Mouse (Mus musculus): ENCODE measurements at regions not wholly inside any gene's neighbourhood (a gene's known extent, or its start where the extent isn't known, plus 50 kb on each side); places are given as distances from the start of the nearest gene placed in this dataset.

DNA sequence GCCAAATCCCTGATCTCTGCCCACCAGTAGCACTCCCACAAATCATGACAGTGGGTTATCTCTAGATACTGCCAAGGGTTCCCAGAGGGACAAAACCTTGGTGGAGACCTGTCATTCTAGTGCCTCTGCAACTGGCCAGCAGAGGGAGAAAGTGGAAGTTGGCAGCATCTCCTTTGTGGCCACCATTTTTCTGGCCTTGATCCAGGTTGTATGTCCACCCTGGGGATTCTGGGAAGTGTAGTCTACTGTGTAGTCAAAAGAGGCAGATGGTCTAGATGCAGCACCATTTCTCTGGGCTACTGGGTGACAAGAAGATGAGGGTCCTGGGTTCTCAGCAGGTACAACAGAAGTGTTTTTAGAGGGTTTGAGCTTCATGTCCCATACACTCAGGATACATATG lies 152.1 kb downstream of the Cct6b start:
- TF ChIP-seq CTCF (IDR thresholded peaks at IDR 0.05; ENCODE audit: low read depth, low read length) = no peak
- no peak for TF ChIP-seq EP300 (IDR thresholded peaks at IDR 0.05; ENCODE audit: insufficient read depth, low read depth, low read length)
